Mouse (Mus musculus) kidney, postnatal 0 days (tissue): ENCODE results near the gene Zfp300. TPM values are rescaled to one million over a fixed set of nuclear protein-coding genes. Genes with fewer than 3 reads are reported as not detected.

Source experiments
- ATAC-seq: fragments of 200-750 bp; cut with Nextera tagmentation; replicated peaks from 2 replicates; pipeline ENCODE4 v1.8.0; 2017; ENCODE audit warnings: low read depth, moderate number of reproducible peaks, moderate TSS enrichment, moderate library complexity; ENCODE audit not compliant: low FRiP score
- DNase-seq: peaks from one replicate; pipeline ENCODE4 v3.0.0-alpha.2; 2016; ENCODE audit warnings: low spot score
- H3K27ac ChIP-seq: fragments of 300-500 bp; sonication (generic); 2 replicates; pipeline ENCODE4 v1.5.1; 2014; ENCODE audit warnings: mild to moderate bottlenecking
- H3K27me3 ChIP-seq: fragments of 300-500 bp; sonication (generic); 2 replicates; pipeline ENCODE4 v1.6.1; 2014; ENCODE audit warnings: low read length, mixed read lengths; ENCODE audit not compliant: insufficient read depth
- H3K36me3 ChIP-seq: fragments of 300-500 bp; sonication (generic); 2 replicates; pipeline ENCODE4 v1.6.1; 2014; ENCODE audit warnings: low read length, mixed read lengths; ENCODE audit not compliant: insufficient read depth
- H3K4me1 ChIP-seq: fragments of 300-500 bp; sonication (generic); replicated peaks from 2 replicates; pipeline ENCODE4 v1.6.1; 2014; ENCODE audit warnings: antibody characterized with exemption, low read length, mixed read lengths; ENCODE audit not compliant: insufficient read depth
- H3K4me2 ChIP-seq: fragments of 300-500 bp; sonication (generic); 2 replicates; pipeline ENCODE4 v1.6.1; 2014; ENCODE audit warnings: mild to moderate bottlenecking, low read length, moderate library complexity, mixed read lengths
- H3K4me3 ChIP-seq: fragments of 300-500 bp; sonication (generic); replicated peaks from 2 replicates; pipeline ENCODE4 v1.5.1; 2014; ENCODE audit warnings: low read depth, low read length
- H3K9ac ChIP-seq: fragments of 300-500 bp; sonication (generic); 2 replicates; pipeline ENCODE4 v1.6.1; 2014; ENCODE audit warnings: low read depth, low read length
- H3K9me3 ChIP-seq: fragments of 300-500 bp; sonication (generic); replicated peaks from 2 replicates; pipeline ENCODE4 v1.6.1; 2016; ENCODE audit warnings: low read length, inconsistent platforms, mixed read lengths
- CTCF ChIP-seq: IDR thresholded peaks from 2 replicates; pipeline ENCODE4 v1.5.1; 2016; ENCODE audit warnings: antibody characterized with exemption, low read depth, mild to moderate bottlenecking, moderate library complexity
- WGBS: fragments of 180-500 bp; shearing (Covaris S2); extraction: QIAGEN DNeasy Blood & Tissue Kit; methylation state at CpG from one replicate; pipeline ENCODE4 v1.1.7; 2014; 5-methylcytosine and 5-hydroxymethylcytosine counted together
- polyA plus RNA-seq: library from polyadenylated mRNA; unstranded; fragments of >200 nt; fragmentation: Nextera tagmentation; extraction: Ambion mirVana; gene quantifications from 2 replicates; pipeline ENCODE4 v1.2.1, GENCODE M21; 2015

Gene Zfp300
- polyA plus RNA-seq, 1 experiment from 2014 or later, result 0.96 TPM

- Histone ChIP-seq H3K4me3 (peak within 1 kb of the TSS; percentile 48), H3K4me1 (no peaks in the 10 kb centered on the region), H3K9me3 (no peaks in the 10 kb centered on the region), H3K4me2 (peak within 1 kb of the TSS; percentile 55), H3K27me3 (no peaks in the 10 kb centered on the region), H3K27ac (no peak within 1 kb of the TSS), H3K9ac (peak within 1 kb of the TSS; percentile 54), H3K36me3 (no peaks in the 10 kb centered on the region)
- TF ChIP-seq CTCF, result no peak
- DNase-seq (peak; percentile 87), ATAC-seq (peak; percentile 97)
- WGBS, result 24% methylated on average over 25 of the region's 25 CpGs
Observed at GRCm38 (mm10) chrX:21061866-21062543, 27.3 kb downstream of the Zfp300 start, which contains the start of gene Zfp182. TSS of gene Zfp182 (minus strand) at chrX:21062316.

DNA sequence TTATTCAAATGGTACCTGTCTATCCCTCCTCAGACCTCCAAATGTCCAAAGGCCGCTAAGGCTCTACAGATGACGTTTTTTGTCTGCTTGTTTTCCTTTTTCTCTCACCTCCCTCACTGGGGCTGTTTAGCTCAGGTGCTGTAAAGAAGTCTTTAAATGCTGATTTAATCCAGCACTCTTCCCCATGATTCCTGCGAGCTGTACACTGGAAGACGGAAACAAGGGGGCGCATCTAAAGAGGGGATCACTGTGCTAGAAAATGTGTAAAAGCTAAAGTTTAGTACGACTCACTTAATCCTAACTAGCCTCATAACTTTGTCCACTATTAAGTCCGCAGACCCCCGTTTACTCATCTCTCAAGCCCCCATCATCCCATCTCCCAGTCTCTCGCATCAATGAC lies 27.9 kb downstream of the Zfp300 start:
- no peaks in the 10 kb centered on the region for H3K27me3 ChIP-seq
- peak overlapping the region; percentile 48 for H3K4me3 ChIP-seq
- H3K4me1 ChIP-seq, result no peaks in the 10 kb centered on the region
- ATAC-seq (peak; percentile 46; the same call in 1 of the 2 replicates), DNase-seq (no peak)
- no peak overlapping the region for H3K27ac ChIP-seq
- peak overlapping the region; percentile 54 for H3K9ac ChIP-seq
- WGBS, result 30% methylated on average over 9 of the region's 9 CpGs
- H3K36me3 ChIP-seq, result no peaks in the 10 kb centered on the region
- 0 out of 2 replicates have a peak, but pooled peaks have one; percentile 20 for TF ChIP-seq CTCF
- H3K9me3 ChIP-seq, result no peaks in the 10 kb centered on the region
- H3K4me2 ChIP-seq, result peak overlapping the region; percentile 55

Other genes with a start within 250 kb of the Zfp300 start
- 17.2 TPM in 2 replicates for gene Timp1, start 219.4 kb downstream of the Zfp300 start, polyA plus RNA-seq
- 0.11 and 0.16 TPM in 2 replicates for gene Syn1, start 168.5 kb downstream of the Zfp300 start, polyA plus RNA-seq
- 5.0 and 5.4 TPM in 2 replicates for gene Cfp, start 158.0 kb downstream of the Zfp300 start, polyA plus RNA-seq
- gene Elk1, start 138.9 kb downstream of the Zfp300 start, polyA plus RNA-seq, result 10.1 TPM in 2 replicates
- 79.2 and 85.4 TPM in 2 replicates for gene Uxt, start 127.5 kb downstream of the Zfp300 start, polyA plus RNA-seq
- gene Zfp182, start 27.2 kb downstream of the Zfp300 start, polyA plus RNA-seq, result 5.1 and 5.4 TPM in 2 replicates
- not detected in 2 replicates for gene Spaca5, start 21.1 kb downstream of the Zfp300 start, polyA plus RNA-seq
- gene Ssxa1, start 26.3 kb upstream of the Zfp300 start, polyA plus RNA-seq, result not detected in 2 replicates
- gene Gm21876, start 86.1 kb upstream of the Zfp300 start, polyA plus RNA-seq, result not detected in 2 replicates